Mouse (Mus musculus) thymus, adult 2 months (tissue): ENCODE measurements around the gene Phlda1.

Source experiments
- CTCF ChIP-seq: fragments of 200-500 bp; IDR thresholded peaks from 2 replicates; pipeline ENCODE4 v1.5.1; 2012; ENCODE audit warnings: mild to moderate bottlenecking, control low read depth, low read length, moderate library complexity, borderline replicate concordance; ENCODE audit not compliant: control insufficient read depth, poor library complexity, insufficient read depth; ENCODE audit errors: extremely low read depth
- POLR2A ChIP-seq: fragments of 200-500 bp; IDR thresholded peaks from 2 replicates; pipeline ENCODE4 v1.6.1; 2012; ENCODE audit warnings: mild to moderate bottlenecking, low read length, control low read depth, moderate library complexity; ENCODE audit not compliant: control insufficient read depth, poor library complexity, insufficient read depth; ENCODE audit errors: extremely low read depth

GRCm38 (mm10) chr10:111472686-111473510, 33.2 kb upstream of the Phlda1 start, which contains the start of gene Nap1l1:
- TF ChIP-seq CTCF (no peak), POLR2A (peak; percentile 56; the same call in 1 of the 2 replicates)
